Mouse (Mus musculus) CD4-positive, CD25-positive, alpha-beta regulatory T cell, adult 2 months (primary cell): ENCODE measurements around the gene Rps12-ps3.

Experiments used
- DNase-seq: peaks from one replicate; pipeline ENCODE4 v3.0.0-alpha.2; 2012; ENCODE audit warnings: low read depth, low spot score

The Rps12-ps3 gene

GRCm38 (mm10) chr19:59351151-59351889 lies 29.2 kb downstream of the Rps12-ps3 start:
- no peak for DNase-seq

DNA sequence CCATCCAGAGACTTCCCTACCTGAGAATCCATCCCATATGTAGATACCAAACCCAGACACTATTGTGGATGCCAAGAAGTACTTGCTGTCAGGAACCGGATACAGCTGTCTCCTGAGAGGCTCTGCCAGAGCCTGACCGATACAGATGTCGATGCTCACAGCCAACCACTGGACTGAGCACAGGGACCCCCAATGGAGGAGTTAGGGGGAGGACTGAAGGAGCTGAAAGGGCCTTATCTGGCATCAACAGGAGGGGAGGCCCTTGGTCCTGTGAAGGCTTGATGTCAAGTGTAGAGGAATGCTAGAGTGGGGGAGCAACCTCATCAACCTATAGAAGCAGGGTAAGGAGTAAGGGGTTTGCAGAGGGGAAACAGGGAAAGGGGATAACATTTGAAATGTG lies 30.7 kb downstream of the Rps12-ps3 start:
- DNase-seq: no peak

DNA sequence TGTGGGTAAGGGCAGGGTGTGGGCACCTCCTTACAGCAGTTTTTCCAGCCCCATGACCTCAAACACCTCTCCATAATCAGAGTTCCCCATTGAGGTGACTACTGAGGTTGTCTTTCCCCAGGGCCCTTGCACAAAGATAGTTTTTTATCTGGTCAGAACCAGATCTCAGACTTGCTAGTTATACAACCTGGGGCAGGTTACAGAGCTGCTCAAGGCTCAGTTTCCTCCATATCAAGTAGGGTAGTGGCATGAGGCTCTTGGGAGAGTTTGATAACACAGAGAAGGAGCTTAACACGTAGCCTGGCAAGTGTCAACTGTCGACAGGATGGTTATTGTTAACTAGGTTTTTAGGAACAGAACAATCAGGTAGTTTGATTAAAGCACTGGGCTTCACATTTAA lies 32.8 kb downstream of the Rps12-ps3 start:
- DNase-seq: no peak

DNA sequence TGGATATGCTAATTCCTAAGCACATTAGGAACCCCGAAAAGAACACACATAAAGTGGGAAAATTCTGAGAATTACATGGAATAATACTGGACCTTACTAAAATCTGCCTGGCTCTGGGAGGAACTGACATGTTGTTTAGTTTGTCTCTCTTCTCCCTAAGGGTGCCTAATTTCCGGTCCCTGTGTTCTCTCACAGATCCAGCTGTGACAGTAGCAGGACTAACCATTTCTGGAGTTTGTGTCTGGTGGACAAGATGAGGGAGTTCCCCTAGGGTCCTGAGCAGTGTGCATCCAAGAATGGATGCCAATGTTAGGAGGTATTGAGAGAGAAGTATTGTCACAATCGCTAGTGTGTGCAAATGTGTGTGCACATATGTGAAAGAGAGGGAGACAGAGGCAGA lies 34.3 kb downstream of the Rps12-ps3 start:
- DNase-seq: no peak

DNA sequence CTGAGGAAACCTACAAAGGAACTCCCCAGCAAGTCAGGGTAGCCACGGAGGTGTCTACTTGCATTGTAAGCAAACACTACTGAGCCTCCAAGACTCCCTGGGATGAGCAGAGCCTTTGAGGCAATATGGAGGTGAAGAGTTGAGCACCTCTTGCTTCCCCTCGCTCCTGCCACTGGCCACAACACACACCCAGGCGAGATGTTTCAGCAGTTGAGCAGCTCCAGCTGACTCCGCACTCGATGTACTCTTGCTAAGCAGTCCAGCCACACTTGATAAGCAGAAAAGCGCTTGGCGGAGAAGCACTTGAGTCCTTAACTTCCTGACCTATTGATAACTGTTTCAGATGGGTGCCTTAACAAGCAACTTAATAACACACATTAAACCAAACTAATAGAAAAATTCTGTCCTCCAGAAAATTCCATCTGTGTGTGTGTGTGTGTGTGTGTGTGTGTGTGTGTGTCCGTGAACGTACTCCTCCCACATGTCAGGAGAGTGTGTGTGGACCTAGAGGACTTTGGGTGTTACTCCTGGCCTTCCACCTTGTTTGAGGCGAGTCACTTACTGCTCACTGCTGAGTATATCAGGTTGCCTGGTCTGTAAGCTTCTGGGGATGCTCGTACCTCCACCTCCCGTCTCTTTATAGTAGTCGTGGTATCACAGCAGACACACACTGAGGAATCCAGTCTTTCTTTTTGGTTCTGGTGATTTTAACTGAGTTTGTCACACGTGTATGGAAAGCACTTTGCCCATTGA lies 34.9 kb downstream of the Rps12-ps3 start:
- DNase-seq: no peak

- no peak for DNase-seq
These were observed 35.8 kb downstream of the Rps12-ps3 start for GRCm38 (mm10) chr19:59357878-59358277.

- DNase-seq: no peak
These were observed 37.1 kb downstream of the Rps12-ps3 start for GRCm38 (mm10) chr19:59359202-59359601.

DNA sequence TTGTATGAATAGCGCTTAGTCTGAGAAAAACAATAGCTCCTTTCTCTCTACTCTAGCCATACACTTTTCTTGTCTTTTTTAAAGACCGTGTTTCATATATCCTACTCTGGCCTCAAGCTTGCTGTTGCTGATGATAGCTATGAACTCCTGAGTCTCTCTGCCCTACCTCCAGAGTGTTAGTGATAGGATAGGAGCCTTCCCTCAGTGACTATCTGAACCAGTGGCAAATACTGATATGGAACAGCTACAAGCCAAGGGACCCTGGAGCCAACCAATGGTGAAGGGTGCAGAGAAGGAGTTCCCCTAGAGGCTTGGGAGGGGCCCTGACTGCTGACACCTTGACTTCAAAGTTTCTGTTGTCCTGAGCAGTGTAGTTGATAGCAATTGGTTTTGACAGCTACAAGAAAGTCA lies 38.4 kb downstream of the Rps12-ps3 start:
- no peak for DNase-seq

GRCm38 (mm10) chr19:59362646-59363045 lies 40.6 kb downstream of the Rps12-ps3 start:
- DNase-seq: no peak

DNA sequence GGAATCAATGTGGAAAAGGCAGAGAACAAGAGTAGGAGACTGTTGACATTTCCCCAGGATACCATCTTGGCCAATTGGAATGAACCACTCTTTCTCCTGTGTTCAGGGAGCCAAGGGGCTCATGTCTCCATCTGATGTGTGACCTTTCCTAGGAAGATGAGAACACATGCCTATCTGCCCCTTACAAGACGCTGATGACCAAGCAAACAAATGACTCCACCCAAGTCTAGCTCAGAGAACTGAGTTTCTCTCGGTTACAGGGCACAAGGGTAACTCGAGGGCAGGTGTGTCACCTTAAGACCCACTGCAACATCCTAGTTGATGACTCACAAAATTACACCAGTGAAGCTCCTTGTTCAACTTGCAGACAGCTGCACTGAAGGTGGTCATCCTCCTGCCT lies 41.6 kb downstream of the Rps12-ps3 start:
- DNase-seq: no peak

DNA sequence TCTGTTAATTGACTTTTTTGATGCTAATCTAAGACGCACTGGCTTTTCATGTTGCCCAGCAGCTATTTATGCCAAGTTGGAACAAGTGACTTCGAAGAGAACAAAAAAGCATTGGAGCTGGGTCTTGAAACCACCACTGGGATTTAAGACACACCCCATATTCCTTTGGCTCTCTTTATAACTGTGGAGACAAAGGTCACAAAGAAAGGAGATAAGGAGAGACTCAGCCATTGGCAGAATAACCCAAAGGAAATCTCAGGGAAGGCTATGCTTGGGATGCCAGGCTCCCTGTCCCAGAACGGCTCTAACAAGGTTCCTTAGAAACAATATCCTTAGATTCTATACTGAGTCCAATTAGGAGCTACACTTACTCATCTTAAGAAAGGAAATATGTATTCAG lies 44.6 kb downstream of the Rps12-ps3 start:
- no peak for DNase-seq

GRCm38 (mm10) chr19:59367892-59368291 lies 45.8 kb downstream of the Rps12-ps3 start:
- DNase-seq: no peak

GRCm38 (mm10) chr19:59371016-59371415 lies 48.9 kb downstream of the Rps12-ps3 start:
- DNase-seq: no peak
